Mouse (Mus musculus) CH12.LX (cell line): ENCODE data around the gene Tm6sf2.

Experiments used
- CHD2 ChIP-seq: IDR thresholded peaks from 2 replicates; pipeline ENCODE4 v1.6.1; 2011; ENCODE audit warnings: low read length, improper control_type of control experiment
- CTCF ChIP-seq, 2 experiments: IDR thresholded peaks in 1 of 2; conservative IDR thresholded peaks in 1 of 2; 2 replicates each; pipeline ENCODE4 v1.5.1; 2011 to 2012; ENCODE audit warnings: low read depth in 2 of 2, low read length in 2 of 2, improper control_type of control experiment in 1 of 2, inconsistent platforms in 1 of 2, mild to moderate bottlenecking in 1 of 2, moderate library complexity in 1 of 2
- E2F4 ChIP-seq: IDR thresholded peaks from 2 replicates; pipeline ENCODE4 v1.6.1; 2011; ENCODE audit warnings: low read depth, low read length, improper control_type of control experiment; ENCODE audit not compliant: insufficient replicate concordance
- EP300 ChIP-seq: IDR thresholded peaks from 2 replicates; pipeline ENCODE4 v1.6.1; 2011; ENCODE audit warnings: low read length, improper control_type of control experiment
- HCFC1 ChIP-seq: IDR thresholded peaks from 2 replicates; pipeline ENCODE4 v1.6.1; 2012; ENCODE audit warnings: low read depth, mild to moderate bottlenecking, inconsistent platforms, low read length, improper control_type of control experiment
- JUND ChIP-seq: conservative IDR thresholded peaks from 2 replicates; pipeline ENCODE4 v1.6.1; 2011; ENCODE audit warnings: low read depth, low read length, improper control_type of control experiment
- POLR2A ChIP-seq: IDR thresholded peaks from 2 replicates; pipeline ENCODE4 v1.6.1; 2011; ENCODE audit warnings: low read depth, mild to moderate bottlenecking, improper control_type of control experiment, low read length
- USF1 ChIP-seq: IDR thresholded peaks from 2 replicates; pipeline ENCODE4 v1.6.1; 2014; ENCODE audit warnings: low read depth, mild to moderate bottlenecking, inconsistent platforms, low read length, improper control_type of control experiment

DNA sequence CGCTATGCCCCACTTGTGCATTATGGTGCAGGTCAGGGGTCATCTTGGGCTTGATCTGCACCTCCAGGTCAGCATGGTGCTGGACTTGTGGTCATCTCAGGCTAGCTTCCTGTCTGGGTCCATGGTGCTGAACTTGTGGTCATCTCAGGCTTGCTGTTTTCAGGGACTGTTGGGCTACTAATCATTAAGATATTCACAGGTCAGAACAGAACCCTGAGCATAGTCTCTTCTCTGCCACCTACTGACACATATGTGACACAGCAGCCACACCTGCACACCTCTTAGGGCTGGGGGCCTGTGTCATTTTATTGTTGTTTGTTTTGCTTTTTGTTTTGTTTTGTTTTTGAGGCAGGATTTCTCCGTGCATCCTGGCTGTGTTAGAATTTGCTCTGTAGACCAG, 50.1 kb downstream of the Tm6sf2 start:
- TF ChIP-seq JUND (0 out of 2 replicates have a peak, but pooled peaks have one; percentile 14), CHD2 (no peak), EP300 (no peak), E2F4 (no peak), POLR2A (no peak), USF1 (no peak), CTCF (conservative IDR thresholded peaks at IDR 0.05 in 1 of 2, IDR thresholded peaks at IDR 0.05 in 1 of 2; ENCODE audit: low read depth in 2 of 2, low read length in 2 of 2) (peak; percentile 51 to 92), HCFC1 (no peak)
